Mouse (Mus musculus): ENCODE measurements at regions not wholly inside any gene's neighbourhood (a gene's known extent, or its start where the extent isn't known, plus 50 kb on each side); places are given as distances from the start of the nearest gene placed in this dataset.

- TF ChIP-seq POLR2A (IDR thresholded peaks at IDR 0.05; ENCODE audit: control insufficient read depth in 1 of 2, insufficient read depth in 1 of 2, low read depth in 1 of 2, low read length in 2 of 2, poor library complexity in 1 of 2) = no peak
- no peak for TF ChIP-seq MEF2A (IDR thresholded peaks at IDR 0.05; ENCODE audit: extremely low read depth, insufficient replicate concordance, low read depth, low read length, poor library complexity, severe bottlenecking)
- TF ChIP-seq CTCF (IDR thresholded peaks at IDR 0.05 in 2 of 3, conservative IDR thresholded peaks at IDR 0.05 in 1 of 3; ENCODE audit: control insufficient read depth in 1 of 3, insufficient read depth in 1 of 3, low read depth in 2 of 3, low read length in 3 of 3, poor library complexity in 1 of 3, severe bottlenecking in 1 of 3) = no peak
- TF ChIP-seq UBTF (IDR thresholded peaks at IDR 0.05; ENCODE audit: borderline replicate concordance, insufficient read depth, low read depth, low read length) = no peak
- TF ChIP-seq RCOR1 (IDR thresholded peaks at IDR 0.05; ENCODE audit: low read depth, low read length) = no peak
- no peak for TF ChIP-seq MYC (IDR thresholded peaks at IDR 0.05; ENCODE audit: low read depth, low read length)
Observed at GRCm38 (mm10) chr8:10893709-10894108, 114.5 kb downstream of the Irs2 start.
